Mouse (Mus musculus): ENCODE measurements at regions not wholly inside any gene's neighbourhood (a gene's known extent, or its start where the extent isn't known, plus 50 kb on each side); places are given as distances from the start of the nearest gene placed in this dataset.
"Not testable (repeated sequence)": the region's sequence is repeated elsewhere in the genome, so short reads cannot be mapped to it uniquely, and the experiment has no call there.

GRCm38 (mm10) chr17:94866630-94867029, 116.8 kb upstream of the Mettl4 start:
- no peak for DNase-seq

GRCm38 (mm10) chr17:94864531-94865318, 114.9 kb upstream of the Mettl4 start:
- DNase-seq = peak; percentile 74

GRCm38 (mm10) chr17:94854698-94855097, 104.9 kb upstream of the Mettl4 start:
- not testable (repeated sequence) for DNase-seq

GRCm38 (mm10) chr17:94834446-94835117, 84.8 kb upstream of the Mettl4 start:
- peak; percentile 78 for DNase-seq

- not testable (repeated sequence) for DNase-seq
These were observed 84.2 kb upstream of the Mettl4 start for GRCm38 (mm10) chr17:94834067-94834445.

GRCm38 (mm10) chr17:94826415-94826814, 76.6 kb upstream of the Mettl4 start:
- DNase-seq = not testable (repeated sequence)

- DNase-seq = no peak
These were observed 58.9 kb upstream of the Mettl4 start for GRCm38 (mm10) chr17:94808758-94809157.
